Mouse (Mus musculus) brain, embryonic 14.5 days (tissue): Measurements from ENCODE around the gene Slc13a4.

Source experiments
- CTCF ChIP-seq: fragments of 200-500 bp; IDR thresholded peaks from 2 replicates; pipeline ENCODE4 v1.5.1; 2012; ENCODE audit warnings: inconsistent platforms, mild to moderate bottlenecking, moderate library complexity, borderline replicate concordance; ENCODE audit not compliant: insufficient read depth, insufficient read length; ENCODE audit errors: extremely low read depth
- POLR2A ChIP-seq: fragments of 200-500 bp; IDR thresholded peaks from 2 replicates; pipeline ENCODE4 v1.6.1; 2012; ENCODE audit warnings: mild to moderate bottlenecking, inconsistent platforms, borderline replicate concordance; ENCODE audit not compliant: poor library complexity, insufficient read depth, insufficient read length, severe bottlenecking; ENCODE audit errors: extremely low read depth

DNA sequence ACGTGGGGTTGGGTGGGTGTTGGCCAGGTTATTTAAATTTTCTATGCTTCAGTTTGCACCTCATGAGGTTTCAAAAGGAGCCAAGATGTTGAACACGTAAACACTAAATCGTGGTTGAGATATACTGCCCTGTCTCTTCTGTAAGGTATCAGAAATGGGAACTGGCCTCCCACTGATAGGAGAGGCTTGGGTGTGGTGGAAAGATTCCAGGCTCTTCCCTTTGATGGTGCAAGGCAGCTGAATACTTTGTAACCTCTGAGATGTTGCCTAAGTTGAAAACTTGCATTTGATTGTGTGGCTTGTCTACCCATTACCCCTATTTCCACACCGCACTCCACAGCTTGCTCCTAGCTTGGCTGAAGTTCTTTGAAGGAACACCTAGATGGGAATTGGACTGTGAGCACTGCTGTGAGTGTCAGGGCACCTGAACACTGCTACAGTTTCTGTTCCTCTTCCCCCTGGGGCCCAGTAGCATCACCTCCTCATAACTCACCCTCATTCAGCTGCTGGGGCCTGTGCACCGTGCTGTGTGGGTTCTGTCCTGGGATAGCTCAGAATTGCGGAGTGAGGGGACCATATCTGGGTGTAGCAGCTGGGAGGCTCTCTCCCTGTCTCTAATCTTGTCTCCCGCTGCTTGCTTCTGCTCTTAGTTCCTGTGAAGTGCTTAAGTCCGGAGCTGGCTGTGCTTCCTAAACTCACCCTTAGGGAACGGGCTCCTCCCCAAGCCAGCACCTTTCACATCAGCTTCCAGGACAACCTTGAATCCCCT, 53.6 kb downstream of the Slc13a4 start:
- TF ChIP-seq CTCF: no peak
- no peak for TF ChIP-seq POLR2A
